Mouse (Mus musculus) C2C12 (cell line): ENCODE data around the gene Fa2h.
A peak's percentile ranks its signal among the peaks of the same experiment; 100 is the strongest.

Experiments used
- CTCF ChIP-seq: IDR thresholded peaks from one replicate; pipeline ENCODE4 v1.5.1; 2011; ENCODE audit not compliant: control insufficient read depth, insufficient read depth, insufficient read length
- MYOG ChIP-seq: IDR thresholded peaks from one replicate; pipeline ENCODE4 v1.6.1; 2011; ENCODE audit not compliant: control insufficient read depth, insufficient read length; ENCODE audit errors: extremely low read depth

GRCm38 (mm10) chr8:111393391-111394363 is at the start of gene Fa2h:
- TF ChIP-seq CTCF = peak; percentile 45
- no peak for TF ChIP-seq MYOG
